Mouse (Mus musculus) c-Kit-positive CD71-positive TER-119-positive erythroid progenitor cells, embryonic 14.5 days (primary cell): ENCODE measurements around the gene Mex3a.

Experiments
- DNase-seq: peaks from one replicate; pipeline ENCODE4 v3.0.0-alpha.2; 2013; ENCODE audit warnings: low spot score

The Mex3a gene

DNA sequence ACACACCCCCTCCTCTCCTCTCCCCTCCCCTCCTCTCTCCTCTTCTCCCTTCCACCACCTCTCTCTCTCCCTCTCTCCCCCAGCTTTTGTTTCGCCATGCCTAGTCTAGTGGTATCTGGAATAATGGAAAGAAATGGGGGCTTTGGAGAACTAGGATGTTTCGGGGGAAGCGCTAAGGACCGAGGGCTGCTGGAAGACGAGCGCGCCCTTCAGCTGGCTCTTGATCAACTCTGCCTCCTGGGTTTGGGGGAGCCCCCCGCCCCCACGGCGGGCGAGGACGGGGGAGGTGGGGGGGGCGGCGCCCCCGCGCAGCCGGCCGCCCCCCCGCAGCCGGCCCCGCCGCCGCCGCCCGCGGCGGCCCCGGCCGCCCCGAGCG is at the start of gene Mex3a:
Mex3a (plus strand) TSS at position 97 of the 376 bp plus-strand sequence.
- no peak for DNase-seq

DNA sequence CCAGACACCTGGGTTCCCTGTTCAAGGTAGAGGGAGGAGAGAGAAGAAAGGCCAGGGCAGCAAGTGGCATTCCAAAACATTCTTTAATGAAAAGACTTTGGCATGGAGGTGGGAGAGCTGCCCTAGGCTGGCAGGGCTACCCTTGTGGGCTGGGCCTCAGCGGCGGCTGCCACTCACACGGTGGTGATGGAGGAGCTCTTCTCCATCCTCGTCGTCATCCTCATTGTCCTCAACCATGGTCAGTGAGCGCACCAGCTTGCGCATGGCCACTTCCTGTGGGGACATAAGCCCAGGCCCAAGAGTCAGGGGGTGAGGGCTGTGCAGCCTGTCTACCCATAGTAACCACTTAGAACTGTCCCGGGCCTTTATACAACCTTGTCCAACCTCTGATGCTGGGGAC is 49.1 kb upstream of the Mex3a start:
- DNase-seq, result no peak

DNA sequence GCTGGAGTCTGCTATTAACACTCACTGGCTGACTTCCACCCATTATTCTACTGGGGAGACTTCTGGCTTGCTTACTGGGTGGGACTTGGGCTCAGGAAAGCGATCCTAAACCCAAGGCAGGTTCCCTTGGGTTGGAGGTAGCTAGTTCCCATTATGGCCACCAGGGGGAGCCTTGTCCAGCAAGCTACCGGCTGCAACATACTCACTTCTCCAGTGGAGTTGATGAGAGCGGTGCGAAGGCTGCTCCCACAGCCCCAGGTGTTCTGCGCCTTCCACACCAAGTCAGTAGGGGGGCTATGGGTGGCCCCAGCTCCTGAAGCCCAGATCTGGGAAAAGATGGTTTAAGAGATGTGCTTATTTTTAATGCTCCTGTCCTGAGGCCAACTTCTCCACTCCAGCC is 48.6 kb upstream of the Mex3a start:
- DNase-seq, result peak; percentile 70

DNA sequence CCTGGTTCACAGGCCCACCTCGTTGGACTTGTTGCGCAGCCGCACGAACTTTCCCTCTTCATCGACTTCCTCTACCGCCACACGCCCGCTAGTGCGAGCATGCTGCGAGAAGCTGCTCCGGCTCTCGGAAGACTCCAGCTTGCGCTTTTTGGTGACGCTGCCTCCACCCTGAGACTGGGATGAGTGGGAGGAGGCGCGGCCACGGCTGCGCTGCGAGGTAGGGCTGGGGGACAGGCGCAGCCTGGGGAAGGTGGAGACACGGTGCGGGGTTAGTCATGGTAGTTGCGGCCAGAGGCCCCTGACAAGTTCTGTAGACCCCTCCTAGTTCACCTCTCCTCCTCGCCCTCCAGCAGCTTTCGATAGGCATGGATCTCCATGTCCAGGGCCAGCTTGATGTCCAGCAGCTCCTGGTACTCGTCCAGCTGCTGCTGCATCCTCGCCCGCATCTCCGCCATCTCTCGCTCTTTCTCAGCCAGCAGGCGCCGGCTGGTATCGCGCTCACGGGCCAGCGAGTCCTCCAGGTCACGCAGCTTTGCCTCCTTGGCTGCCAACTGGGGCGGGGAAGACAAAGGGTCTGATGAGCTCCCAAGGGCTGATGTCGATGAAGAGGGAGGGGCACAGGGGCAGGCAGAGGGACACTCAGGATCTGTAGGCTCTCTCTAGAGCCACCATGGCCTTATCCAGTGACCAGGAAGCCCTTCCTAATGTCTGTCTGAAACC is 47.4 kb upstream of the Mex3a start:
- no peak for DNase-seq

DNA sequence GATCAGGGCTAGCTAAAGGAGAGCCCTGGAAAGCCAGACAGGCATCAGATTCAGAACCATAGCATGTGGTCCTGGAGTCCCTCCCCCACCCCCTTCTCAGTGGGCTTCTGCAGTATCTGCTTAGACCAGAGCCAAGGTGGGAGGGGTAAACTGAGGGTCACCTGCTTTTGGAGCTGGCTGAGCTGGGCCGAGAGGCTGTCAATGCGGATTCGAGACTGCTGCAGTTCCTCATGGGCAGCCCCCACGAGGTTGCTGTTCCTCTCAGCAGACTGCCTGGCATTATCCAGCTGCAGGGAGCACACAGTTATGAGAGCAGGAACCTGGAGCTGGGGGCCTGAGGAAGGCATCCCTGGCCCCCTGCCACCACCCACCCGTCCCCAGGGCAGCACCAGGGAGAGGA is 46.2 kb upstream of the Mex3a start:
- no peak for DNase-seq

DNA sequence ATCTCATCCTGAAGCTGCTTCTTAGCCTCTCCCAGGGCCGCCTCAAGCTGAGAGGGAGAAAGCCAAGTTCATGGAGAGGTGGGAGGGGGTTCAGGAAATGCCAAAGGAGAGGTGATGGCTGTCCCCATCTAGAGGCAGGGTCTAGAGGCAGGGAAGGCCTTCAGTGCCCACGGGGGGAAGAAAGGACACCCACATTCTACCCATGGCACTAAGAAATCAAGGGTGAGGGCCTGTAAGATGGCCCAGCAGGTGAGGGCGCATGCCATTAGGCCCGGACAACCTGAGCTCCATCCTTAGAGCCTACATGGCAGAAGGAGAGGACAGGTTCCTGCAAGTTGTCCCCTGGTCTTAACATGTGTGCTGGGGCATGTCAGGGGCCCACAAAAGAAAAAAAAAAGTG is 45.3 kb upstream of the Mex3a start:
- DNase-seq, result no peak

DNA sequence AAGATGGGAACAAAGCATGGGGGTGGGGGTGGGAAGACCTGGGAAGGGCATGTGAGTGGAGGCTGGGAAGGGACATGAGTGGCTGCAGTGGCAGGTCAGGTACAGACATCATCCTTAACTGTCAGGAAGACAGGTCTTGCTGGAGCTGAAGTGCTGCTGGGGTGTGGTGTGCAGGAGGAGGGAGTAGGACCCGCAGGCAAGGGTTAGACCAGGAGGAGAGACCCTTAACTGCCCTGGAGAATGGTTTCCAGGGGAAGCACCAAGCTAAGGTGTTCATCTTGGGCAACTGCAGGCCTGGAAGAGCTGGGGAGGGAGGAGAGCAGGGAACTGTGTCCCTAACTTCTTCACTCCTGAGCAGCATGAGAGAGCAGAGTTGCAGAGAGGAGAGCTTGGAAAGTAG is 44.8 kb upstream of the Mex3a start:
- DNase-seq, result no peak

DNA sequence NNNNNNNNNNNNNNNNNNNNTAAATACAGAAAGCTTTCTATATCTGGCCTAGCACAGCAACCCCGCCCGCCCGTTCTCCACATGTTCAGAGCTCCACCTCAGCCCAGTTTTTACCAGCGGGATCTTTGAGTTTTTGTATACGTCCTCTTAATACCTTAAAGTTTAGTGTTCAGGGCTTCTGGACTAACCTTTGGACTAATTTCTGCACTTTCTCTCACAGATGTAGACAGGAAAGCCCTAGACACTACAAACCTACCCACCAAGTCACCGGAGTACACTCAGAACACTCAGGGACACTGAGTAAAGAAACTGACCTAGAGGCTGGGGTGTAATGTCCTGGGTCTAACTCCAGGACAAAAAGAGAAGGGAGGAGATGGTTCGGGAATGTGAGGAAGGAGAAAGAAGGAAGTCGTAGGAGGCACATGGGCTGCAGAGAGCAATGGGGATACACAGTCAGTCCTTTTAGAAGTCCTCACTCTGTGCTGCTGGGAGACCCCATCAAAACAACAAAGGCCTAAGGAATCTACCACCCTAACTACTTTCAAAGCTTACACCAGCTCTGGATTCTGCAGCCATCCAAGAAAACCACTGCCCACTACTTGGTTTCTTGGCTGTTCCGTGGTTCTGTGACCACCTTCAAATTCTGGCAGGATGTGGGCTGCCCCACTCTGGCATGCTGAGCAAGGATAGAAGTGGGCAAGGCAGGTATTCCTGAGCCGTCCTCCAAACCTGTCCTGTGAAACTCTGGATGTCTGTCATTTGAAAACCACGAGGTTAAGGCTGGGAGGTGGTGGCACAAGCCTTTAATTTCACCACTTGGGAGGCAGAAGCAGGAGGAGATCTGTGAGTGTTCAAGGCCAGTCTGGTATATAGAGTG is 38.3 kb upstream of the Mex3a start:
- DNase-seq, result peak; percentile 52

DNA sequence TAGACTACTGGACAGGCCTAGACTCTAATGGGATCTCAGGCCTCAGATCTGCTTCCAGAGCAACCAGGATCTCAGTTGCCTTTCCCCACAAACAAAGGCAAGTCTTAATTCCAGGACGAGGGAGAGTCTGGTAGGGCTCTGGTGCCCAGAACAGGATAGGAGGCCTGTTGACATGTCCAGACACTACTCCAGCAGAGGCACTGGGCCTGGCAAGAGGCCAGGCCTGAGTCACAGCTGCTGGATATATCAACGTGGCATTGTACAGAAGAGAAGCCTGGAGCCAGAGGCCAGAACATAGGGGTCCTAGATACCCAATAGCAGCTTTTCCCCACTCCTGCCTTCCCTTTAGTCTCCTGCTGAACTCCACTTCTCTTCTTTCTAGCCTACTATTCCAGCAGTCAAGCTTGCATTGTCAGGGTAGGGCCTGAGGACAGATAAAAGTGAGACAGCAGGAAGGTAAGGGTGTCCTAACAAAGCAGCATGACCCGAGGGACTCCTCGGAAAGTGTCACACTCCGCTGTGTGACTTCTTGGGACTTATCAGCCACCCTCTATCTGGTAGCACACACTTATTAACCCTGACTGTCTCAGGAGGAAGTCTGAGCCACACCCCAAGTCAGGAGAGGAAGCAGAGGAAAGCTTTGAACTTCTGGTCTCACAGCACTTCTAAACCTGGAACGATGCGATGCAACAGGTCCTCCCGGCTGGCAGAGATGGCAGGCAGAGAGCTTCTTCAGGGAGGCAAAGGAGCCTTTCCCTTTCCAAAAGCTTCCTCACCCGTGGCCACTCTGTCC is 37.2 kb upstream of the Mex3a start:
- peak; percentile 74 for DNase-seq

DNA sequence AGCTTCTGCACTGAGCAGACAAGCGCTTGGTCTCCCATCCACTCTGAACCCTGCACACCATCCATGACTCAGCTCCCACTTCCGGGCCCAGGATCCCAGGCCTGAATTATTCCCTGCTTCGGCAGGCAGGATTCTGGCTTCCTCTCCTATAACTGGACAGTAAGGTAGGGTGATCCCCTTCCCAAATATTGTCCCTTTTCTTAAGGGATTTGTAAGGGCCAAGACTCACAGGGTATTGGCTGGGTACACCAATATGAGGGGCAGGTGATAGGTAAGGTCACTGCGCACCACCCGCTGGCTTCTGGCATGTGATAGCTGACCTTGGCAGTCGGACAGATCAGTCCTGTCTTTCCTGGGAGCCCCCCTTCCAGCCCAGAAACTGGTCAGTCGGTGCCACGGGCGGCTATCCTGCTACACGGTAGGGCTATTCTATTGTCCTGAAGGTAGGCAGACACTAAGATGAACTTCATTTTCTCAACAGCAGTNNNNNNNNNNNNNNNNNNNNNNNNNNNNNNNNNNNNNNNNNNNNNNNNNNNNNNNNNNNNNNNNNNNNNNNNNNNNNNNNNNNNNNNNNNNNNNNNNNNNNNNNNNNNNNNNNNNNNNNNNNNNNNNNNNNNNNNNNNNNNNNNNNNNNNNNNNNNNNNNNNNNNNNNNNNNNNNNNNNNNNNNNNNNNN is 36.3 kb upstream of the Mex3a start:
- DNase-seq, result no peak

DNA sequence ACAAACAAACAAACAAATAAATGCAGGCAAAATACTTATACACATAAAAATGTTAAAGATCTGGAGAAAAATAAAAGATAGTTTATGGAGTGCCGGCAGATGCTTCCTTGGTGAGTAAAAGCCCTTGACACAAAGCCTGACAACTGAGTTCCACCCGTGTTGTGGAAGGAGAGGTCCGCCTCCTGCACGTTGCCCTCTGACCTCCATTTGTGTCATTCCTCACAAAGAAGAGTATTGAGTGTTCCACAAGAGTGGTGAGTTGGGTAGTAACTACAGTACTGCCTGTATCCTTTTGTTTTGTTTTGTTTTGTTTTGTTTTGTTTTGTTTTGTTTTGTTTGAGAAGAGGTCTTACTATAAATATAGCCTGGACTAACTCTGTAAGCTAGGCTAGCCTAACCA is 32.6 kb upstream of the Mex3a start:
- DNase-seq, result no peak

DNA sequence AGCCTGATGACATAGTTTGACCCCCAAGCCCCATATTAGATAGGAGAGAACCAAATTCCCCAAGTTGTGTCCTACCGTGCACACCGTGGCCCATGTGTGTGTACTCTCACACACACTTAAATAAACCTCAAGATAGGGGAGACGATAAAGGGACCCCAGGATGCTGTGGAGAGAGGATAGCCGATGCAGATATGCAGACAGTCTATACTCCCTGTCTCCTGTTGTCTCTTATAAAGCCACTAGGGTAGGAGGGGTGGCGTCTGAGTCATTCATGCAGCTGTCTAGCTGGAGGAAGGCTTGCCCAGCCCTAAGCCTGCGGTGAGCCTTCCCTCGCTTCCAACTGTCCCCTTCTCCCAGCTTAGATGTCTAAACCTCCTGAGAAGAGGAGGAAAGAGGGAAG is 32.1 kb upstream of the Mex3a start:
- peak; percentile 47 for DNase-seq

DNA sequence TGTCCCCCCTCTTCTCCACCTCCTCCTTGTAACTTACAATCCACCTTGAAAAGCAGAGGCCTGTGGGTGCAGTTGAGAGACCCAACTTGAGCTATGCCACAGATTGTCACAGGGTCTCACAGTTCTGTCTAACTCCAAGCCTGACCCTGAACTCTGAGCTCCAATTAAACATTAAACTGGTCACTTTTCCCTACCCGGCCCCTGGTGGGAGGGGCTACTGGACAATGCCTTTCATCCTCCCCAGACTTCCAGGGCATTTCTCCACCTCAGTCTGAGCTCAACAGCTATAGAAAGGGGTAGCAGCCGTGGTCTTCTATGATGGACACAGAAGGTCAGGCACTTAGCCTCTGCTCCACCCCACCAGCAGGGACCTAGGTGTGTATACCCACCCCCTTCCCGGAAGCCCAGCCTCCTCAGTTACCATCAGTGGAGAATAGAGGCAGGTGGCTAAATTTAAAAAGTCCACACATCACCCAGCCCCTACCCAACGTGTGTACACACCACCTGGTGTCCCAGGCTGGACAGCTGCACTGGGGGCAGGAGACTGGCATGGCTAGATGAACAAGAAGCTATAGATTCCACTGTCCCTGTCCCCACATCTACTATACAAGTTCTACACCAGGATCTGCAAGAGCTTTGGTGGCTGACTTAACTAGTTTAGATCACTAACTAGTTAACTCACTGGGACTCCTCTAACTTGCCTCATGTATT is 31.4 kb upstream of the Mex3a start:
- no peak for DNase-seq

DNA sequence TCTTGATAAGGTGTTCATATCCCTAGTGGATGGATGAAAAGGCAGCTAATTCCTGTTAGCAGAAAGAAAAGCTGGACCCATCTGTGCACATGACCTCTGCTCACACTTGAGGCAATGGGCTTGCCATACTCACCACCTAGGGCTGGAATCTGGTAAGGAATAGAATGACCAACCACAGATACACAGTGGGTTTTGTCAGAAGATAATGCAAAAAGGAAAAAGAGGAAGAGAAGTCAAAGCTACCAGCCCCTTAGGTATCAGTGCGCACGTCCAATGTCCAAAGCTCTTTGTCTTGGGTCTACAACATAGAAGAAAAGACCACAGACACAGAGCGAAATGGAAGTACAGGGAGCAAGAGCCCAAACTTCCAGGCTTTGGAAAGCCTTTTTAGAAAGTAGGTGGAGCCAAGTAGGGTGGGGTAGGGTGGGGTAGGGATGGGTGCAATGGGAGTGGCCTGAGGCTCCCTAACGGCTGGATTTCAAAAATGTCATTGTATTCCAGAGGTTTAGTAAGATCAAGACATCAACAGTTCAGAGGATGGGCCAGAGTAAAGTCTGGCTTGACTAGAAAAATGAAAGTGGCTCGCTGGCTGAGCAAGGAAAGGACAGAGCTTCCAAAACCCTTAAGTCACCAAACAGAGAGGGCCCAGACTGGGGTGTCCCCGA is 30.7 kb upstream of the Mex3a start:
- DNase-seq, result peak; percentile 71

DNA sequence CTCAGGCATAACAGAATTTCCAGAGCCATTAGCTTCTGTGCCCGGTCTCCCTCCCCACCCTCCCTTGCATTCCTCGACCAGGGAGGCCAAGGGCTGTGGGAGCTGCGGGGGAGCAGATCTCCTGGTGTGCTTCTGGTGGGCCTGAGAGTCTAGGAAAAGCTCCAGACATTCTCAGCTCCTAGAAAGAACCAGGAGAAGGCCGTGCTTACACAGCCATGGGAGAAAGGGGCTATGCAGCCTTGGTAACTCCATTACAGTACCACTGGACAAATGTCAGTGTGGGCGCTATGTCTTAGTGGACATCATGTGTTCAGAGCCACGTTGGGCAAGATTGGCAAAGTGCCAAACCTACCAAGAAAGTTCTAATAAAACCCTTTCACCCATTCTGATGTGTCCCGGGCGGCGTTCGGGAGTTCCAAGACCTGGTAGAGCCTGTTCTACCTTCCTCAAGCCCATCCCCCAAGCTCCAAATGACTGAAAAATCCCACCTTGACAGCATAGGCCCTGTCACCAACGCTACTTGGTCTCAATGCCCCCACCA is 30.1 kb upstream of the Mex3a start:
- DNase-seq, result peak; percentile 46

DNA sequence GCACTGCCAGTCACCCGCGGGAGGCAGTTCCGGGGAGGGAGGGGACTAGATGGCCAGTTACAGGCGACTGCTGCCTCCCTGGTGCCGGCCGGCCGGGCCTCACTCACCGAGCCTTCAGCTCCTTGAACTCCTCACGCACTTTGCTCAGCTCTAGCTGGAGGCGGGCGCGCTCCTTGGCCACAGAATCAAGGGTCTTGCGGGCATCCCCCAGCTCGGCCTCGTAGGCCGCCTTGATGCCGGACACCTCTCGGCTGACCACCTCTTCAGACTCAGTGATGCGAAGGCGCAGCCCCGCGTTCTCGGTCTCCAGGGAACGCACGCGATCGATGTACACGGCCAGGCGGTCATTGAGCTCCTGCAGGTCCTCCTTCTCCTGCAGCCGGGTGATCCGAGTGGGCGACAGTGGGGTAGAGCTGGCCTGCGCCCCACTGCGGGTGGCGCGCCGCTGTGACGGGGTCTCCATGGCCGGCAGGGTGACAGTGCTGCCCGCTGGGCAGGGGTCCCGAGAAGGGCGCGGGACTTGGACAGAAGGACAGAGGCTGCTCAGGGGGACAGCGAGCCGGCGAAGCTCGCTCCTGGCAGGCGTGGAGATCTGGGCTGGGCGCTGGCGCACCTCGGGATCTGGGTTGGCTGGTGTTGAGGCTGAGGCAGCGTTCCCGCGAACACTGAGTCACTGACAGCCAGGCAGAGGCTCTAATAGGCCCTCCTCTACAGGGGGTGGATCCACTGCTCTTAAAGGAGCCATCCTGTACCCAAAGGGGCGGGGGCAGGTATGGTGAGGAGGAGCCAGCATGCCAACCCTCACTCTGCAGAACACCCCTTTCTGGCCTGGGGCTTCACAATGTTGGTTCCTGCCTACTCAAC is 29.3 kb upstream of the Mex3a start:
- peak; percentile 90 for DNase-seq

DNA sequence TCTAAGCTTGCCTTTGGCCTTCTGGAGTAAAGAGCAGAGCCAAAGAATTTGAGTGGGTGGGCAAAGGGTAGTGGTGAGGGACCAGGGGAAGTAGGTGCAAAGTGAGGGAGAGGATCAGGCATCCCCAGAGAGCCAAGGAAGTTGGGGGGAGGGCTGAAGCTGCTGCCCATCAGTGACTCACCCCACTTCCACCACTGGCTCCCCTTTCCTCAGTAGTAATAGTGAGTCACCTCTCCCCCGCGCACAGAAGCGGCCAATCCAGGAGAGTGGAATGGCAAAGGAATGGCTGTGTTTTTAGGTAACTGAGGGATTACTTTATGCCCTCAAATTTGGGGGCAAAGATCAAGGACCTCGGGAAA is 28.7 kb upstream of the Mex3a start:
- DNase-seq, result no peak

DNA sequence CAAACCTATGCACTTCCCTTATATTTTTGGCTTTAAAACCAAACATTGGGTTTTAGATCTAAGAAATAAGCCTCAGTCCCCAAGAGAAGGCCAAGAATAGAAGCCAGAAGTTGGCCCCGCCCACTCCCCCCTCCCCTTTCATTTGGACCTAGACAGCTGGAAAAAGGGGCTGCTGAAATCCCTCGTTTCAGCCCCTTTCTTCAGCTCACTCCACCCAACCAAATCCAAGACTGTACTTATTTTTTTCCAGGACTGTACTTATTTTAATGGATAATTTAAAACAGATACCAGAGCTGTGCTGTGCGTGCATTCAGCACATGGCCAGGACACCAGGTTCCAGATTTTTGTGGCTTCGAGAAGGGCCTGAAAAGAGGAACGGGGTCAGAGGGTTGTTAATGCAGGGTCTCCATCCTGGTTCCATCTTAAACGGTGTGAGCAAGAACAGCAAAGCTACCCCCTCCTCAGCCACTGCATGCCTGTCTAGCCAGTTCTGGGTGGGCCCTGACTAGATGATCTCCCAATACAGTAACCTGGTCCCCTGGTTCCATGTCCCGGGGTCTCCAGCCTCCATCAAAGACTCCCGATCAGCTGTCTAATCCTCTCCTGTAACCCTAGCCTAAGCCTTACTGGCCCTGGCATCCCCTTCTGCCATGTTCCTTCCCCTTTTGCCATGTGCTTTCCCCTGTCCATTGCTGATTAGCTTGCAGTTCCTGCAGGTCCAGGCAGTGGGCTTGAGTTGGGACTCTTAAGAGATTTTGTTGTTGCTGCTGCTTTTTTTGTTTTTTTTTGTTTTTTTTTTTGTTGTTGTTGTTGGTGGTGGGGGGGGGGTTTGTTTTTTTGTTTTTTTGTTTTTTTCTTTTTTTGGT is 28.1 kb upstream of the Mex3a start:
- DNase-seq, result no peak

DNA sequence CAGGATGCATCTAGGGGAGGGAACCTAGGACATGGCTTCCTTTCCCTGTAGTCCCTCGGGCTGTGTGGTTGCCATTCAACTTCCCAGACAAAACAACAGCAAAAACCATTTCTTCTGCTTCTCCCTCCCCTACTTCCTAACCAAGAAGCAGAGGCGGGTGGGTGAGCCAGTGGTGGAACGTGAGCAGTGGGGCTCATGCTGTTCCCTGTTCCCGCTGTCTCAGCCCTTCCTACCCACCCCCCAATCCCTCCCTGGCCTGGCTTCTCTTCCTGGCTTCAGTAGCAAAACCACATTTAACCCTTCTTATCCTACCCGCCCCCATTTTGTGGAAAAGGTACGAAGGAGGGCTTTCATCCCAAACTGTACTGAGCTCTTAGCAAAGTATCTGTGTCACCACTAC is 27.1 kb upstream of the Mex3a start:
- DNase-seq, result no peak
